Mouse (Mus musculus) embryonic facial prominence, embryonic 14.5 days (tissue): ENCODE data around the gene Sfxn5. TPM values are rescaled to one million over a fixed set of nuclear protein-coding genes. Genes with fewer than 3 reads are reported as not detected.

Source experiments
- ATAC-seq: fragments of 200-750 bp; cut with Nextera tagmentation; 2 replicates; pipeline ENCODE4 v1.8.0; 2017; ENCODE audit warnings: low read depth, moderate number of reproducible peaks, moderate TSS enrichment
- DNase-seq: peaks from one replicate; pipeline ENCODE4 v3.0.0-alpha.2; 2015; ENCODE audit warnings: low spot score
- H3K27ac ChIP-seq: fragments of 300-500 bp; sonication (generic); replicated peaks from 2 replicates; pipeline ENCODE4 v1.5.1; 2014; ENCODE audit warnings: low read depth, mild to moderate bottlenecking, low read length, moderate library complexity
- H3K27me3 ChIP-seq: fragments of 300-500 bp; sonication (generic); replicated peaks from 2 replicates; pipeline ENCODE4 v1.6.1; 2014; ENCODE audit warnings: low read length; ENCODE audit not compliant: control insufficient read depth, insufficient read depth
- H3K36me3 ChIP-seq: fragments of 300-500 bp; sonication (generic); 2 replicates; pipeline ENCODE4 v1.6.1; 2014; ENCODE audit warnings: low read length, mixed read lengths; ENCODE audit not compliant: control insufficient read depth, insufficient read depth
- H3K4me1 ChIP-seq: fragments of 300-500 bp; sonication (generic); 2 replicates; pipeline ENCODE4 v1.6.1; 2014; ENCODE audit warnings: antibody characterized with exemption, low read length; ENCODE audit not compliant: control insufficient read depth, insufficient read depth
- H3K4me2 ChIP-seq: fragments of 300-500 bp; sonication (generic); 2 replicates; pipeline ENCODE4 v1.6.1; 2014; ENCODE audit warnings: low read depth, mild to moderate bottlenecking, low read length, moderate library complexity, mixed read lengths
- H3K4me3 ChIP-seq: fragments of 300-500 bp; sonication (generic); 2 replicates; pipeline ENCODE4 v1.5.1; 2014; ENCODE audit warnings: low read depth, mild to moderate bottlenecking, low read length
- H3K9ac ChIP-seq: fragments of 300-500 bp; sonication (generic); 2 replicates; pipeline ENCODE4 v1.6.1; 2014; ENCODE audit warnings: low read depth, mild to moderate bottlenecking, low read length, moderate library complexity, mixed read lengths
- H3K9me3 ChIP-seq: fragments of 300-500 bp; sonication (generic); 2 replicates; pipeline ENCODE4 v1.6.1; 2016; ENCODE audit warnings: low read length; ENCODE audit not compliant: control insufficient read depth
- WGBS: fragments of 180-500 bp; shearing (Covaris S2); extraction: QIAGEN DNeasy Blood & Tissue Kit; methylation state at CpG from one replicate; pipeline ENCODE4 v1.1.7; 2014; 5-methylcytosine and 5-hydroxymethylcytosine counted together
- polyA plus RNA-seq: library from polyadenylated mRNA; unstranded; fragments of >200 nt; fragmentation: Nextera tagmentation; extraction: Ambion mirVana; gene quantifications from 2 replicates; pipeline ENCODE4 v1.2.1, GENCODE M21; 2014

The Sfxn5 gene
- polyA plus RNA-seq, 1 experiment from 2014 or later: 6.7 TPM

DNA sequence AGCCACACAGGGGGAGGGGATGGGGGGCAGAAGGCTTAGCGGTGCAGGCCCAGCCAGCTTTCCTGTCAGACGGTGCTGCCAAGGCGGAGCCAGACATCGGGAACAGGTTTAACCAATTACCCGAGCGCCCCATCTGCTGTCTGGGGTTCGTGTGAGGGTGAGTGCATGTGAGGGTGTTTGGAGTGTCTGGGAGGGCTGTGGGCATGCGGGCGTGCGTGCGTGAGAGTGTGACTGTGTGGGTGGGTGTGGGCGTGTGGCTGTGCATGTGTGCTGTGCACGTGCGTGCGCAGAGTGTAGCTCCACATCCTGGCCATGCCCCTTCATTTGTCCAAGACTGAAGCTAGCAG is 126.3 kb downstream of the Sfxn5 start:
- Histone ChIP-seq H3K4me3 (no peak overlapping the region), H3K9ac (no peak overlapping the region; the same call in 1 of the 2 replicates), H3K36me3 (no peaks in the 10 kb centered on the region), H3K9me3 (no peaks in the 10 kb centered on the region), H3K4me2 (peak overlapping the region; percentile 28; the same call in 1 of the 2 replicates), H3K27ac (no peak overlapping the region), H3K27me3 (peaks cover 8% of the 10 kb centered on the region; the same call in 1 of the 2 replicates), H3K4me1 (peaks cover 5% of the 10 kb centered on the region)
- peak; percentile 30 for DNase-seq
- peak; percentile 75 for ATAC-seq
- WGBS: 20% methylated on average over 11 of the region's 15 CpGs

GRCm38 (mm10) chr6:85206182-85206938 is 126.9 kb downstream of the Sfxn5 start:
- H3K4me2 ChIP-seq: no peak overlapping the region
- ATAC-seq (no peak), DNase-seq (no peak)
- no peaks in the 10 kb centered on the region for H3K36me3 ChIP-seq
- H3K27ac ChIP-seq: no peak overlapping the region
- H3K4me3 ChIP-seq: no peak overlapping the region
- H3K9ac ChIP-seq: no peak overlapping the region; the same call in 1 of the 2 replicates
- WGBS: 23% methylated on average over 15 of the region's 16 CpGs
- peaks cover 8% of the 10 kb centered on the region; the same call in 1 of the 2 replicates for H3K27me3 ChIP-seq
- peaks cover 5% of the 10 kb centered on the region for H3K4me1 ChIP-seq
- no peaks in the 10 kb centered on the region for H3K9me3 ChIP-seq

GRCm38 (mm10) chr6:85197951-85198350 is 135.3 kb downstream of the Sfxn5 start:
- Histone ChIP-seq H3K27me3 (peaks cover 42% of the 10 kb centered on the region), H3K4me2 (no peak overlapping the region), H3K36me3 (no peaks in the 10 kb centered on the region), H3K27ac (no peak overlapping the region), H3K4me3 (no peak overlapping the region), H3K9ac (no peak overlapping the region), H3K4me1 (no peaks in the 10 kb centered on the region; the same call in 1 of the 2 replicates), H3K9me3 (no peaks in the 10 kb centered on the region)
- ATAC-seq (no peak), DNase-seq (no peak)
- WGBS: 71% methylated on average over 2 of the region's 2 CpGs

DNA sequence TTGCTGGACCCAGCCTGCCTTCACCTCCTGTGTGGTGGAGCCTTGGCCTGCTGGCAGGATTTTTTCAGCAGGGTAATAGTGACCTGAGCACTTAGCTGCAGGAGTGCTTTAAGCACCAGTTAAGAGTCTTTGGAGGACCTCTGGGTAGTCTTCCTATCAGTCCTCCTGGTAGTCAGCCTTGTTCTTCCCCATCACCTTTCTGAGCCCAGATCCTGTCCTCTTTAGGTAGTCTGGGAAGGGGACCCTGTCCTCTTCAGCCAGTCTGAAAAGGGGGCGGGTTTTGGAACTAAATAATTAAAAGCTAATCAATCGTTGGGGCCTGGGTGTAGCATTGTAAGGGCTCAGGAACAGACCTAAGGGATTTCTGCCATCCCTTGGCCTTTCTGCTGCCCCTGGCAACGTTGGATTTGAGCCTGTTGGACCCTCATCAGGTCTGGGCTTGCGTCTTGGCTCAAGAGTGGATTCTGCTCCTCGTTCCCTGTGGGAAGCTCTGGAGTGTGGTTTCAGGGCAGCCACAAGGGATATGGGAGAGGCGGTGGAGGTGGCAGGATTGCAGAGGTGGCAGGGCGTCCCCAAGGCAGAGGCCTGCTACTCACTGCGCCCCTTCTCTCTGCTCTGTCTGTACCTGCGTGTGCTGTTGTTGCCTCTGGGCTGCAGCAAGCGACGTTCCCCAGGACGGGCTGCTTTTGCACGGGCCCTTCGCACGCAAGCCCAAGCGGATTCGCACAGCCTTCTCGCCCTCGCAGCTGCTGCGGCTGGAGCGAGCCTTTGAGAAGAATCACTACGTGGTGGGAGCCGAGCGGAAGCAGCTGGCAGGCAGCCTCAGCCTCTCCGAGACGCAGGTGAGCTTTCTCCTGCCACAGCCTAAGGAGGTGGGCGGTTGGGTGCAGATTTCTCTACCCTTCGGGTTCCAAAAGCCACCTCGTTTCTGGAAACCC is 139.6 kb downstream of the Sfxn5 start:
- peak overlapping the region; percentile 23; the same call in 1 of the 2 replicates for H3K4me2 ChIP-seq
- H3K36me3 ChIP-seq: no peaks in the 10 kb centered on the region
- peaks cover 85% of the 10 kb centered on the region for H3K27me3 ChIP-seq
- no peak overlapping the region for H3K4me3 ChIP-seq
- ATAC-seq (no peak; the same call in 1 of the 2 replicates), DNase-seq (peak; percentile 39)
- no peak overlapping the region for H3K27ac ChIP-seq
- WGBS: 4% methylated on average over 25 of the region's 29 CpGs
- no peaks in the 10 kb centered on the region; the same call in none of the 2 replicates for H3K4me1 ChIP-seq
- no peak overlapping the region for H3K9ac ChIP-seq
- no peaks in the 10 kb centered on the region for H3K9me3 ChIP-seq

DNA sequence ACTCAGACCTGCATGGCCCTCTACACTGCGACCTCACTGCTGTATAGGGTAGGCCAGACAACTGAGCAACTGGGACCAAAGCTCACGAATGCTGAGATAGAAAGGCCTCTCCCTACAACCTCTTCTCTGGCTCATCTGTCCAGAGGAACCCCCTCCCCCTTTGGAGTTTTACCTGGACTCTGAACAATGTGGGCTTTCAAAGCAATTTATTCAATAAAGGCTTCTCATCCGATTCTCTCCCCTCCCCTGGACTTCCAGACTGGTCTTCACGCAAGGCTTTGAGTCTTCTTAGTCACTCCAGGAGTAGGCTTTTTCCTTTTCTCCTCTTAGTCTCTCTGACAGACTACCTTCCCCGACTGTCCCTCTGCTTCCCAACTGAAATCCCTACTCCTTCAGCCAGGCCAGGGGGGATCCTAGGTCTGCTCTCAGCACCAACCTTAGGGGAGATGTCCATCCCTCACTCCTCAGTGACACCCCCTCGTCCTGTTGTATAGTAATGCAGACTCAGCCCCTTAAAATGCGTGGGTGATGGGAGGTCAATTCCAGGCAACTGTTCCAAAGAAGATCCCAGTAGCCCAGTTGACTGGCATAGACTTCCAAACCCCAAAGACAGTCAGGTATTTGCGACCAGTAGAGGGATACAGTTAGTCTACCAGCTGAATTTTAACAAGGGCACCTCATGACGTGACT is 141.3 kb downstream of the Sfxn5 start:
- Histone ChIP-seq H3K27me3 (peaks cover 98% of the 10 kb centered on the region), H3K9me3 (no peaks in the 10 kb centered on the region), H3K36me3 (no peaks in the 10 kb centered on the region), H3K4me2 (no peak overlapping the region), H3K4me3 (no peak overlapping the region), H3K27ac (no peak overlapping the region), H3K4me1 (peaks cover 4% of the 10 kb centered on the region), H3K9ac (no peak overlapping the region)
- WGBS: 32% methylated on average over 9 of the region's 9 CpGs
- ATAC-seq (no peak), DNase-seq (no peak)

- H3K36me3 ChIP-seq: no peaks in the 10 kb centered on the region
- peak overlapping the region; percentile 41 for H3K4me3 ChIP-seq
- peaks cover 100% of the 10 kb centered on the region for H3K27me3 ChIP-seq
- WGBS: 6% methylated on average over 11 of the region's 13 CpGs
- DNase-seq: no peak
- peak overlapping the region; percentile 63 for H3K4me2 ChIP-seq
- H3K9me3 ChIP-seq: no peaks in the 10 kb centered on the region
- no peak for ATAC-seq
- peaks cover 7% of the 10 kb centered on the region for H3K4me1 ChIP-seq
- no peak overlapping the region for H3K27ac ChIP-seq
- 0 out of 2 replicates have a peak overlapping the region, but pooled peaks have one; percentile 43 for H3K9ac ChIP-seq
These were observed 142.6 kb downstream of the Sfxn5 start for GRCm38 (mm10) chr6:85190671-85191070.

GRCm38 (mm10) chr6:85189911-85190591 is 143.2 kb downstream of the Sfxn5 start:
- H3K9ac ChIP-seq: peak overlapping the region; percentile 43; the same call in 1 of the 2 replicates
- DNase-seq (peak; percentile 26), ATAC-seq (no peak)
- H3K27me3 ChIP-seq: peaks cover 96% of the 10 kb centered on the region
- no peak overlapping the region for H3K27ac ChIP-seq
- 1% methylated on average over 52 of the region's 52 CpGs for WGBS
- peak overlapping the region; percentile 41 for H3K4me3 ChIP-seq
- H3K9me3 ChIP-seq: no peaks in the 10 kb centered on the region
- peaks cover 7% of the 10 kb centered on the region for H3K4me1 ChIP-seq
- no peaks in the 10 kb centered on the region for H3K36me3 ChIP-seq
- H3K4me2 ChIP-seq: peak overlapping the region; percentile 63

- Histone ChIP-seq H3K9me3 (no peaks in the 10 kb centered on the region), H3K9ac (no peak overlapping the region), H3K4me2 (peak overlapping the region; percentile 63; the same call in 1 of the 2 replicates), H3K36me3 (no peaks in the 10 kb centered on the region), H3K4me3 (peak overlapping the region; percentile 41), H3K27me3 (peaks cover 93% of the 10 kb centered on the region), H3K27ac (no peak overlapping the region), H3K4me1 (peaks cover 7% of the 10 kb centered on the region)
- DNase-seq: no peak
- WGBS: 7% methylated on average over 14 of the region's 14 CpGs
- ATAC-seq: no peak
These were observed 143.9 kb downstream of the Sfxn5 start for GRCm38 (mm10) chr6:85189361-85189760.
